Mouse (Mus musculus) brain, embryonic 18.5 days (tissue): ENCODE results near the gene Sf1.

Source experiments
- DNase-seq: peaks from one replicate; pipeline ENCODE4 v3.0.0-alpha.2; 2012; ENCODE audit warnings: low read depth, low spot score

Gene Sf1

GRCm38 (mm10) chr19:6398447-6399284 is 35.2 kb downstream of the Sf1 start:
- DNase-seq = no peak

- DNase-seq = no peak
Measured at GRCm38 (mm10) chr19:6399285-6400095, 36.0 kb downstream of the Sf1 start, which contains the start of gene Rasgrp2. Gene Rasgrp2 (plus strand): TSS chr19:6399340.

GRCm38 (mm10) chr19:6400096-6401086 is 36.9 kb downstream of the Sf1 start:
- no peak for DNase-seq

- DNase-seq = no peak
Measured at GRCm38 (mm10) chr19:6401131-6401815, 37.8 kb downstream of the Sf1 start.

- DNase-seq = no peak
Measured at GRCm38 (mm10) chr19:6401951-6402350, 38.5 kb downstream of the Sf1 start.

- no peak for DNase-seq
Measured at GRCm38 (mm10) chr19:6403869-6404268, 40.4 kb downstream of the Sf1 start.

- DNase-seq = no peak
Measured at GRCm38 (mm10) chr19:6405433-6405832, 41.9 kb downstream of the Sf1 start.

- DNase-seq = no peak
Measured at GRCm38 (mm10) chr19:6407109-6407508, 43.6 kb downstream of the Sf1 start.

- DNase-seq = no peak
Measured at GRCm38 (mm10) chr19:6407816-6408510, 44.5 kb downstream of the Sf1 start.

GRCm38 (mm10) chr19:6408749-6409148 is 45.3 kb downstream of the Sf1 start:
- DNase-seq = no peak

- no peak for DNase-seq
Measured at GRCm38 (mm10) chr19:6409176-6409575, 45.7 kb downstream of the Sf1 start.

- DNase-seq = no peak
Measured at GRCm38 (mm10) chr19:6409936-6410335, 46.4 kb downstream of the Sf1 start.

- no peak for DNase-seq
Measured at GRCm38 (mm10) chr19:6412798-6413197, 49.3 kb downstream of the Sf1 start.

GRCm38 (mm10) chr19:6415454-6415853 is 52.0 kb downstream of the Sf1 start:
- no peak for DNase-seq

GRCm38 (mm10) chr19:6416124-6416770 is 52.8 kb downstream of the Sf1 start:
- DNase-seq = peak; percentile 74

- no peak for DNase-seq
Measured at GRCm38 (mm10) chr19:6416894-6417761, 53.6 kb downstream of the Sf1 start.

GRCm38 (mm10) chr19:6418233-6418879 is 54.9 kb downstream of the Sf1 start, which contains the start of gene Nrxn2:
Gene Nrxn2 (plus strand): TSS chr19:6418731.
- peak; percentile 93 for DNase-seq
